Mouse (Mus musculus): ENCODE data around the gene Reg3a.

- no peak for TF ChIP-seq POLR2A (IDR thresholded peaks at IDR 0.05; ENCODE audit: control insufficient read depth, extremely low read depth, insufficient read depth, low read length, poor library complexity)
- TF ChIP-seq CTCF (IDR thresholded peaks at IDR 0.05; ENCODE audit: borderline replicate concordance, control insufficient read depth, extremely low read depth, insufficient read depth, low read length, poor library complexity) = no peak
These were observed 10.2 kb upstream of the Reg3a start, which contains the start of gene Reg3b for GRCm38 (mm10) chr6:78370357-78370756.
